Mouse (Mus musculus) liver, adult (tissue): ENCODE measurements at regions not wholly inside any gene's neighbourhood (a gene's known extent, or its start where the extent isn't known, plus 50 kb on each side); places are given as distances from the start of the nearest gene placed in this dataset.

Source experiments
- GATA4 ChIP-seq: IDR thresholded peaks from 2 replicates; pipeline ENCODE4 v1.6.1; 2014; ENCODE audit warnings: mild to moderate bottlenecking, low read length; ENCODE audit not compliant: insufficient replicate concordance

DNA sequence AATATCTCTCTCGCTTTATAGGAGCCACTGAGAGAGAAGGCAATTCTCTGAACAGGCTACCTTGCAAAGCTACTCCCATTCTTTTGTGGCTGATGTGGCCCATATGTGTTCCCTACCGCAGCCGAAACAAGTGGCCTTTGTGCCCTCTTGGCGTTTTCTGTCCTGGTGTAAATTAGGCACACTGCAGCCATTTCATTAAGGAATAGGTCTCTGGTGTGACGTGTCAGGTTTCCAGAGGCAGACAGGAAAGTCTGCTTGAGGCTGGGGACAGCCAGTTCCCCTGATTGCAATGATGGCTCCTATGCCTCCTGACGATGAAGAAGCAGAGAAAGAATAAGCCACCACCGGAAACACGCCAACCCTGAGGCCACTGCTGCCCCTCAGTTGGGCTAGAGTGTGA, 59.3 kb upstream of the Bcor start:
- TF ChIP-seq GATA4, result no peak

DNA sequence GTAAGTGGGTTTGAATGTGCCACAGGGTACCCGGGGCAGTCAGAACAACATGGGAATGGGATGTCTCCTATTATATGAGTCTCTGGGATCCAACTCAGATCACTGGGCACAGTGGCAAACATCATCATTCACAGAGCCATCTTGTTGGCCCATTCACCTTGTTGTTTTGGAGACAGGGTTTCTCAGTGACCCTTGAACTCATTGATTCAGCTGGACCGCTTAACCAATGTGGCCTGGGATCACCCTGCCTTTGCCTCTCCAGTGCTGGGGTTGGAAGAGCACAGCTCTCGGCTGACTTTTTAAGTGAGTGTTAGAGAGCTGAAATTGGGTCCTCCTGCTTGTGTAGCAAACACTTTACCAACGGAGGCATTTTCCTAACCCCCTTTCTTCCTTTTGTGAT, 64.2 kb upstream of the Bcor start:
- no peak for TF ChIP-seq GATA4

DNA sequence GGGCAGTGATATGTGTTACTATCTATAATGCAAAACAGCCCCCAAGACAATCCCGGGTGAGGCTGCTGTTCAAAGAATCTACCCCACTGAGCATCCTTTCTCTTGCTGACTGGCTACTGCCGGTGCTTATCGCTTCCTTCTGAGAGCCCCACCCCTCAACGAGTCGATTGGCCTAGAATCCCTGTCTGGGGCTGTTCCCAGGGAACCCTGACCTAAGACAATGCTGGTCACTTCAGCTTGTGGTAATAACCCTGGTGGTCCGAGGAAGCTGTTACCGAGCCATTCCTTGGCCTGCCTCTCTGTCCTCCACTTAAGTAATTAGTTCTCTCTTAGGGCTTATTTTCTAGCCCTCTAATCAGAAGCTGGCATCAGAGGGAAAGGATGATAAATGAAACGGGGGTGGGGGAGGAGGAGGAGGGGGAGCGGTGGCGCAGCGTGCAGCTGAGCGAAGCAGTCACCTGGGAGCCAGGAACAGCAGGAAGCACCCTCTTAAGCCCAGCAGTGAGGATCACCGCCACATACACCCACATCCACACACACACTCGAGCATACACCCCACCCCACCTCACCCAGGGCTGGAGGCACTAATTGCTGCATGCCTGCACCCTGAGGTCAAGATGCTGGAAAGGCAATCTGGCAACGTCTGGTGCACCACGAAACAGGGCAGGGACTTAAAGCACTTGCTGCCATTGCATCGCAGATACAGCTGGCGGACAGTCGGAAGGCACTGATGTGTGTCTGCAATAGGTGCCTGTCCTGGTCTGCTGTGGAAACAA, 65.1 kb upstream of the Bcor start:
- no peak for TF ChIP-seq GATA4

DNA sequence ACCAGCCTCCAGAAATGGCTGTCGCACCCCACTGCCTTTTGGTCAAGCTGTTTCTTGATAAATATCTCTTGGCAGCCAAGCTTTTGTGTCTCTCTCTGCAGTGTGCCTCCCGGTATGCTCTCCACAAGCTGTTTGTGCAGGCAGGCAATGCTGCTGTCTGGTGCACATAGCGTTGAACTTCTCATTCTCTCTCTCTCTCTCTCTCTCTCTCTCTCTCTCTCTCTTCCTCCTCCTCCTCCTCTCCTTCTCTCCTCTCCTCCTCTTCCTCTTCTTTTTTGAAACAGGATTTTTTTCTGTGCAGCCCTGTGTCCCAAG, 65.7 kb upstream of the Bcor start:
- TF ChIP-seq GATA4, result no peak

DNA sequence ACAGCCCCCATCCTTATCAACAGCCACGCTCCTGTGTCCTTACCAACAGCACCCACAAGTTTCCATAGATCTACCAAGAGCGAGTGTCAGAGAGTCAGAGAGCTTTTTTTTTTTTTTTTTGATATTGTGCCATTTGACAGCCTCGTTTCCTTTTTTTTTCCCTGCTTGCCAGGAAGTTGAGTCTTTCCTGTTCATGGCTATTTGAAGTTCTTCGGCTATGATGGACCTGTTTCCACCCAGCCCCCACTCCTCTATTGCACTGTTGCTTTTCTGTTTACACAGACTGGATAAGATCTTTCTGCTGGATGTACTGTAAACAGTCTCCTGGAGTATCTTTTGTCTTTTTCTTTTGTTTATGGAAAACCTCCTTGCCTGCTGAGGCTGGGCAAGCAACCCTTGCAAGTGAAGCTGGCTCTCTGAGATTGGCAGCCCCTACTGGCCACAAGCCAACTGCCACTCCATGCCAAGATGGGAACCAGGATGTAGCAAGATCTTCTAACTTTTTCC, 80.4 kb upstream of the Bcor start:
- TF ChIP-seq GATA4, result no peak

DNA sequence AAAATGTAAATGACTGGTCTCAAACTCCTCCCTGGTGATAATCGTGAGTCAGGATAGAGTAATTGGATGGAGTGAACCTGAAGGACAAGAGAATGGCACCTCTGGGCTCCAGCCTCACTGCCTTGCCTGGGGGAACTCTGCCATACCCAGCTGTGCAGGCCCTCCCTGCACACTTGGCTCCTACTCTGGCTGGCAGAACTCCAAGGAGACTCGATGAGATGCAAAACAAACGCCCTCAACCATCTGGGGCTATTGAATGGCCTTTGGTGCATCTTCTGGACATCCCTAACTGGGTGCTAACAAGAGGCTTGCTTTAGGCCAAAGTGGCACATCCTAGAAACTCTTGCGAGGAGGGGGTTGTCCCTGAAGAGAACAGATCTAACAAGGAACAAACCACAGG, 81.6 kb upstream of the Bcor start:
- TF ChIP-seq GATA4, result no peak

DNA sequence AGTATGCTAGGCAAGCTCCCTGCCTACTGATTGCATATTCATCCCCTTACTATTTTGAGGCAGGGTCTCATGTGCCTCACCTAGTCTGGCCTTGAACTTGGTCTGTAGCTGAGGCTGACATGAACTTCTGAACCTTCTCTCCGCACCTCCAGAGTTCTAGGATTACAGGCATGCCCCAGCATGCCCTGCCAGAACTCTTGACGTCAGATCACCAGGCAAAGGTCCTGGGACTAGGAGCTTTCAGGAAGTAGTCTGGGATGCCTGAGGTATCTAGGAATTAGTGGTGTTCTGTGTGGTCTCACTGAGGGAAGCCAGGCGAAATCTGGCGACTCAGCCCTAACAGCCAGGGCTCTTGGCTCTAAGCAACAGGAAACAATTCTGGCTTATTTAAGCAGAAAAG, 88.9 kb upstream of the Bcor start:
- TF ChIP-seq GATA4, result no peak; the same call in 1 of the 2 replicates

DNA sequence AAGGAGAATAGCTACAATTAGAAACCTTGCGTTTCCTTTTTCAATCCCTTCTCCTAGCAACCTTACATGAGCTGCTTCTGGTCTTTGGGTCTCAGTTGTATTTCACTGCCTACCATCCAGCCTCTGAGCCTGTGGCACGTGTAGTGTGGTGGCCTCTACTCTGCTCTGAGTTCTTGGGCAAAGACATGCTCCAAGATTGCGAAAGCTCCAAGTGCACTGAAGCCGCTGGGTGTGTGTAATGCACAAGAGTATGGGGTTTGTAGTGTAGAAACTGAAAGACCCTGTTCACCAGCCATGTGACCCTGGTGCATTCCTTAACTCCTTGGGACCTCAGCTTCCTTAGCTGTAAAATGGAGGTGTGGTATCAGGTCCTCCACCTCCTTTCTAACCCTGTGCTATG, 89.8 kb upstream of the Bcor start:
- no peak for TF ChIP-seq GATA4

DNA sequence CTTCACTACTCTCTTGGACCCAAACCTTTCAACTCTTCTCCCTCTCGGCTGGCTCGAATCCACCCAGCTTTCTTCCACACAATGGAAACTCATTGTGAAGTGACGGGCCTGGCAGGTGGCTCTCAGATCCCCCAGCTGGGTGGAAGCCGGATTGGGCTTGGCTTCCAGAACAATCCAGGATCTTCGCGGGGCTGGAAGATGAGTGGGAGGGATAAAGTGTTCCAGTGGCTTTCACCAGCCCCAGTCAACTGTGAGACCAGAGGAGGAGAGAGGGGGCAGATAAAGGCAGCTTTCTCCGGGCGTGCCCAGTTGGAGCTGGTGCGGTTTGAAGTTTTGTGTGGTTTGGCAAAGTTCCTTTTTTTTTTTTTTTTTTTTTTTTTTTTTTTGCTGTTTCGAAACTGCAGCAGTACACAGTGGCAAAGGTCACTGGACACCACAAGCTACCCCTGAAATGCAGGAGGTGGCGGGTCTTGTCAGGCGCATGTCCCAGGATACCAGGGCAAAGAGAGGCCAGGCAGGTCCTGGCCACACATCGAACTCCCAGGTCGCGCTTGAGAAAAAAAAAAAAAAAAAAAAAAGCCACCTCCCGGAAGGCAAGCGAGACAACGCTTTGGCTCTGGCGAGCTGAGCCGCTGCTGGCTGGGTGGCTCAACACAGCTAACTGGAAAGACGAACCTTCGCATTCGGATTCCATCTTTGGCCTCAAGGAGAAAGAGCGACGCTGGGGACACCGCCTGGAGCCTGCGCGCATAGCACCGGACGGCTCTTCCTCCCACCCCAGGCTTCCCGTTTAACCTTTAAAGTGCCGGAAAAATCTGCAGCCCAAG, 91.9 kb upstream of the Bcor start:
- no peak for TF ChIP-seq GATA4

DNA sequence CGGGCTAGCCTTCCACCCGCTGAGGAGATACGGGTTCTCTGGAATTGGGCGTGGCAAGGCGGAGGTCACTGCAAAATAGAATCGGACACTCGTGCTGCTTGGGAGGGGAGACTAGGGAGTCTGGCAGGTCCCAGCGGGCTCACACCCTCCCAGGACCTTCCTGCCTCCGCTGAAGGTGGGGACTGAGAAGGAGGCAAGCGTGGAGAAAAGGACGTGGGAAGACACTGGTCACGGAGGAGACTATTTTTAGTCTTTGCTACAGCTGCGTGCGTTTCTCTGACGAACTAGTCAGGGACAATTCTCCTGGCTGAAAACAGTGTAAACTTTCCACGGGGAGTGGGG, 92.5 kb upstream of the Bcor start:
- no peak for TF ChIP-seq GATA4

DNA sequence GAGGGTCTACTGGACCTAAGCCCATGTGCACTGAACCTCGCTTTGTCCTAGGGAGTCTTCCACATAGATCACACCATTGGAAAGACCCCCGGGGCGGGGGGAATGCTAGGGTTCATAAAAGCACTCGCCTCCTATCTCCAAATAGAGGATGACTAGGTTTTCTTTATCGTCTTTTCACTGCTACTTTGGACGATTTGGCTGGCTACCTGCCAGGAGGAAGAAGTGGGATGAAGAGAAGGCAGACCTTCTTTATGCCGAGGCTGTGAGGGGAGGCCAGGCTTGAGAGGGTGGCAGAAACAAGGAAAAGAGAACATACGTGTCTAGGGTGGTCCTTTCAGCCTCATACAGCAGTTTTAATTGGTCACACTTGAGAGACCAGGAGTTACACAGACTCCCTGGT, 96.6 kb upstream of the Bcor start:
- TF ChIP-seq GATA4, result no peak

DNA sequence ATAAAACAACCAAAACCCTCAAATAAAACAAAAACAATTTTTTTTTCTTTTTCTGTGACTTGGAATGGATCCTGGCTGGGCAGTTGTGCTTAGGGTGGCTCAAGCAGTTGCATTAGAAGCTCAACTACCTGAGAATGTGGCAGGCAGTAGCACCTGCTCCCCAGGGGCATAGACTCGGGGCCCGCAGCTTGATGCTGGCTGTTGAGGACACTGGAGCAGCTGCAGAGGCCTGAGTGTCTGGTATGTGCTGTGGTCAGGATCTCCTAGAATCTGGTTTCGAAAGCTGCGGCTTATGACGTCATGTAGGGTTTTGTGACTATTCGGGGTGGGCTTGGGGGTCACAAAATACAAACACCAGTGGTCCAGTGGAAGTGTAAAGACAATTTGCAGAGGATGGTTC, 103.7 kb upstream of the Bcor start:
- TF ChIP-seq GATA4, result no peak

DNA sequence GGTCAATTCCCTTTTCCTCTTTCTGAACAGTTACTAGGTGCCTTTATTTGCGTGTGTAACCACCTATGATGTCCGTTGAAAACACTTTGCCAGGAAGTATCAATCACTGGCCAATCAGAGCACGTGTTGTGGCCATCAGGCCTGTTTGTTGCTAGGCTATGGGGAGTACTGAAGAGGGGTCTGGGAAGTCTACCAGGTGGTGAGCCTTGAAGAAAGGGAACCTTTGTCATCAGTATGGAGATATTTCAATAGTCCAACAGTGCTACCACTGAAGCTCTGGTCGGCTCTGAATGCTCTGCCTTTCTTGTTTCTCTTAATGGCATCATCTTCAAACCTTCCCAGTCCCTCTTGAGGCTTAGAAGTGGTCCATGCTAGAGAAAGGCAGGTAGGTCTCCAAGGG, 124.6 kb upstream of the Bcor start:
- TF ChIP-seq GATA4, result no peak

DNA sequence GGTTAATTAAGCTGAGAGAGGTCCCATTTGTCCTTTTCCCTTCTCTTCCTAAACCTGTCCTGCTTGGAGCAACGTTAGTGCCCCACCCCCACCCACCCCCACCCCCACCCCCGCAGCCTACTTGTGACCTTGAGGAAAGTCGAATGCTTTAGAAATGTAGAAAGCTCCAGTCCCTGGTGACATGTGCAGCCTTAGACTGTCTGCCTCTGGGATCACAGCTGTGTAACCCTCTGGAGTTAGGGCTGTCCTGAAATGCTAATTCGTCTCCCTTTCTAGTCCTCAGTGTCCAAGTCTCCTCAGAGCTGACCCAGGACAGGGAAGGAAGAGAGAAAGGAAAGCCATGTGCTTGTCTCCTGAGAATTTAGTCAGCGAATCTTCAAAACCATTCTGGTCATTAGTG, 125.0 kb upstream of the Bcor start:
- TF ChIP-seq GATA4, result no peak

DNA sequence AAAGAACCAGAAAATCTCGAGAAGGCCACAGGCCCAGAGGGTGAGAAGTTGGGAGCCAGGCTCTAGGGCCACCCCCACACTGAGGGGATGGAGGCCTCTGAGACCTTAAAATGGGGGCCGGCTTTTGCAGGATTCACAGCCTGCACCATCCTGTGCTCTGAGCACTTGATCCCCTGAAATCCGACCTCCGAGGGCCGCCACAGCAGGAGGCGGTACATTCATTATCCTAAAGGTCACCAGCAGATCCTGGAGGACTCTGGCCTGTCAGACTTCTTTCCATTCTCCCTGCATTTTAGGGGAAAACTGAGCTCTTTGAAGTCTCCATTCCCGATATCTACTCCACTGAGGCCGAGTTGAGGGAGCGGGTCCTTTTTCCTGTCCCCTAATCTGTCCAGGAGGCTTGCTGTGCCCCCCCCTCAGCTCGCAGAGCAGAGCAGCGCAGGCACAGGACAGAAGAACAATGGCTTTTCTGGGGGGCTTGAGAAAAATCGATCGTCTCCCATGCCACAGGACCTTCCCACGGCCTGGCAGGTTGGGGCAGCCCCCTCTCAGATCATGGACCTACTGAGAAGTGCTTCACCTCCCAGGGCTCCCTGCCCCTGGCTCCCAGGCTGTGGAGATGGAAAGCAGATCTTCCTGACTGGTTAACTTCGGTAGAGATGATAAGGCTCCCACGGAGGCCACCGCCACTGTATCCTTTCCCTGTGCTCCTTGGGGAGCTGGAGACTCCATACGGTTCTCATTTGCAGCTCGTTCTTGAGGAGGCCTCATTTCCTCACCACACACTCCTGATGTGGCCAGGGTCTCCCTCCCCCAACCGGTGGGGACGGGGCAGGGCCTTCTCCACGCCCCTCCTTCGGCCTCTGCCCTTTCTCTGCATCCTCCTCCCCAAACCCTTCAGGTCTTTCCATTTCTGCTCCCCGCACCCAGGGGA, 126.1 kb upstream of the Bcor start:
- no peak for TF ChIP-seq GATA4
